Mouse (Mus musculus): ENCODE data around the gene Hoxd3. TPM values are rescaled to one million over a fixed set of nuclear protein-coding genes. Genes with fewer than 3 reads are reported as not detected.

The Hoxd3 gene
- polyA plus RNA-seq, 1 experiment from 2014 or later: not detected

- no peak overlapping the region for H3K4me3 ChIP-seq (replicated peaks; ENCODE audit: low read length)
- 3% methylated on average over 8 of the region's 8 CpGs for WGBS
- H3K9me3 ChIP-seq (ENCODE audit: control insufficient read depth, low read length): no peaks in the 10 kb centered on the region
- H3K4me2 ChIP-seq (ENCODE audit: low read length): no peak overlapping the region
- H3K9ac ChIP-seq (replicated peaks; ENCODE audit: low read depth, low read length): no peak overlapping the region
- H3K36me3 ChIP-seq (ENCODE audit: control insufficient read depth, insufficient read depth): no peaks in the 10 kb centered on the region
- H3K4me1 ChIP-seq (replicated peaks; ENCODE audit: control insufficient read depth, insufficient read depth, low read length): no peaks in the 10 kb centered on the region
- no peak for ATAC-seq
- no peak overlapping the region for H3K27ac ChIP-seq (ENCODE audit: low read length)
- peaks cover 93% of the 10 kb centered on the region for H3K27me3 ChIP-seq (replicated peaks; ENCODE audit: control insufficient read depth, insufficient read depth, low read length)
These were observed 11.2 kb downstream of the Hoxd3 start for GRCm38 (mm10) chr2:74722949-74723348.

GRCm38 (mm10) chr2:74724244-74725015, 12.7 kb downstream of the Hoxd3 start:
- Histone ChIP-seq H3K27ac (ENCODE audit: low read length) (no peak overlapping the region), H3K27me3 (replicated peaks; ENCODE audit: control insufficient read depth, insufficient read depth, low read length) (peaks cover 95% of the 10 kb centered on the region), H3K4me2 (ENCODE audit: low read length) (no peak overlapping the region), H3K9ac (replicated peaks; ENCODE audit: low read depth, low read length) (no peak overlapping the region), H3K36me3 (ENCODE audit: control insufficient read depth, insufficient read depth) (no peaks in the 10 kb centered on the region), H3K4me1 (replicated peaks; ENCODE audit: control insufficient read depth, insufficient read depth, low read length) (no peaks in the 10 kb centered on the region), H3K9me3 (ENCODE audit: control insufficient read depth, low read length) (no peaks in the 10 kb centered on the region), H3K4me3 (replicated peaks; ENCODE audit: low read length) (no peak overlapping the region)
- WGBS: 7% methylated on average over 7 of the region's 7 CpGs
- ATAC-seq: no peak

GRCm38 (mm10) chr2:74725171-74725570, 13.4 kb downstream of the Hoxd3 start:
- Histone ChIP-seq H3K4me2 (ENCODE audit: low read length) (no peak overlapping the region), H3K9me3 (ENCODE audit: control insufficient read depth, low read length) (no peaks in the 10 kb centered on the region), H3K36me3 (ENCODE audit: control insufficient read depth, insufficient read depth) (no peaks in the 10 kb centered on the region), H3K27me3 (replicated peaks; ENCODE audit: control insufficient read depth, insufficient read depth, low read length) (peaks cover 93% of the 10 kb centered on the region), H3K4me3 (replicated peaks; ENCODE audit: low read length) (no peak overlapping the region), H3K9ac (replicated peaks; ENCODE audit: low read depth, low read length) (no peak overlapping the region), H3K4me1 (replicated peaks; ENCODE audit: control insufficient read depth, insufficient read depth, low read length) (no peaks in the 10 kb centered on the region), H3K27ac (ENCODE audit: low read length) (no peak overlapping the region)
- under 1% methylated on average over 17 of the region's 17 CpGs for WGBS
- no peak for ATAC-seq

GRCm38 (mm10) chr2:74726551-74726950, 14.8 kb downstream of the Hoxd3 start, which contains the start of gene Gm28230:
Gene Gm28230, plus strand, starts transcription at chr2:74726728.
- H3K4me2 ChIP-seq (ENCODE audit: low read length): no peak within 1 kb of the TSS
- peaks cover 92% of the 10 kb centered on the region for H3K27me3 ChIP-seq (replicated peaks; ENCODE audit: control insufficient read depth, insufficient read depth, low read length)
- H3K4me1 ChIP-seq (replicated peaks; ENCODE audit: control insufficient read depth, insufficient read depth, low read length): no peaks in the 10 kb centered on the region
- H3K36me3 ChIP-seq (ENCODE audit: control insufficient read depth, insufficient read depth): no peaks in the 10 kb centered on the region
- no peak within 1 kb of the TSS for H3K4me3 ChIP-seq (replicated peaks; ENCODE audit: low read length)
- H3K9me3 ChIP-seq (ENCODE audit: control insufficient read depth, low read length): no peaks in the 10 kb centered on the region
- H3K27ac ChIP-seq (ENCODE audit: low read length): no peak within 1 kb of the TSS
- no peak within 1 kb of the TSS for H3K9ac ChIP-seq (replicated peaks; ENCODE audit: low read depth, low read length)
- ATAC-seq: no peak
- WGBS: 0% methylated on average over 5 of the region's 5 CpGs

- H3K9me3 ChIP-seq (ENCODE audit: control insufficient read depth, low read length): no peaks in the 10 kb centered on the region
- ATAC-seq: no peak
- H3K4me3 ChIP-seq (replicated peaks; ENCODE audit: low read length): no peak overlapping the region
- H3K27me3 ChIP-seq (replicated peaks; ENCODE audit: control insufficient read depth, insufficient read depth, low read length): peaks cover 92% of the 10 kb centered on the region
- no peak overlapping the region for H3K4me2 ChIP-seq (ENCODE audit: low read length)
- H3K4me1 ChIP-seq (replicated peaks; ENCODE audit: control insufficient read depth, insufficient read depth, low read length): no peaks in the 10 kb centered on the region
- WGBS: under 1% methylated on average over 43 of the region's 43 CpGs
- no peak overlapping the region for H3K27ac ChIP-seq (ENCODE audit: low read length)
- H3K36me3 ChIP-seq (ENCODE audit: control insufficient read depth, insufficient read depth): no peaks in the 10 kb centered on the region
- no peak overlapping the region for H3K9ac ChIP-seq (replicated peaks; ENCODE audit: low read depth, low read length)
These were observed 15.4 kb downstream of the Hoxd3 start for GRCm38 (mm10) chr2:74726973-74727639.

- Histone ChIP-seq H3K27me3 (replicated peaks; ENCODE audit: control insufficient read depth, insufficient read depth, low read length) (peaks cover 92% of the 10 kb centered on the region), H3K4me2 (ENCODE audit: low read length) (no peak overlapping the region), H3K4me3 (replicated peaks; ENCODE audit: low read length) (no peak overlapping the region), H3K36me3 (ENCODE audit: control insufficient read depth, insufficient read depth) (no peaks in the 10 kb centered on the region), H3K27ac (ENCODE audit: low read length) (no peak overlapping the region), H3K9ac (replicated peaks; ENCODE audit: low read depth, low read length) (no peak overlapping the region), H3K4me1 (replicated peaks; ENCODE audit: control insufficient read depth, insufficient read depth, low read length) (no peaks in the 10 kb centered on the region), H3K9me3 (ENCODE audit: control insufficient read depth, low read length) (no peaks in the 10 kb centered on the region)
- WGBS: 2% methylated on average over 25 of the region's 25 CpGs
- no peak for ATAC-seq
These were observed 16.0 kb downstream of the Hoxd3 start for GRCm38 (mm10) chr2:74727640-74728302.

- Histone ChIP-seq H3K4me2 (ENCODE audit: low read length) (no peak overlapping the region), H3K4me3 (replicated peaks; ENCODE audit: low read length) (no peak overlapping the region), H3K9me3 (ENCODE audit: control insufficient read depth, low read length) (no peaks in the 10 kb centered on the region), H3K27me3 (replicated peaks; ENCODE audit: control insufficient read depth, insufficient read depth, low read length) (peaks cover 89% of the 10 kb centered on the region), H3K4me1 (replicated peaks; ENCODE audit: control insufficient read depth, insufficient read depth, low read length) (no peaks in the 10 kb centered on the region), H3K9ac (replicated peaks; ENCODE audit: low read depth, low read length) (no peak overlapping the region), H3K27ac (ENCODE audit: low read length) (no peak overlapping the region), H3K36me3 (ENCODE audit: control insufficient read depth, insufficient read depth) (no peaks in the 10 kb centered on the region)
- WGBS: 3% methylated on average over 13 of the region's 13 CpGs
- ATAC-seq: no peak
These were observed 16.6 kb downstream of the Hoxd3 start for GRCm38 (mm10) chr2:74728303-74728680.

- Histone ChIP-seq H3K9me3 (ENCODE audit: control insufficient read depth, low read length) (no peaks in the 10 kb centered on the region), H3K27me3 (replicated peaks; ENCODE audit: control insufficient read depth, insufficient read depth, low read length) (peaks cover 84% of the 10 kb centered on the region), H3K27ac (ENCODE audit: low read length) (no peak overlapping the region), H3K9ac (replicated peaks; ENCODE audit: low read depth, low read length) (no peak overlapping the region), H3K4me2 (ENCODE audit: low read length) (no peak overlapping the region), H3K4me3 (replicated peaks; ENCODE audit: low read length) (no peak overlapping the region), H3K4me1 (replicated peaks; ENCODE audit: control insufficient read depth, insufficient read depth, low read length) (no peaks in the 10 kb centered on the region), H3K36me3 (ENCODE audit: control insufficient read depth, insufficient read depth) (no peaks in the 10 kb centered on the region)
- ATAC-seq: no peak
- 3% methylated on average over 8 of the region's 8 CpGs for WGBS
These were observed 18.6 kb downstream of the Hoxd3 start for GRCm38 (mm10) chr2:74730331-74730730.

GRCm38 (mm10) chr2:74731055-74731454, 19.3 kb downstream of the Hoxd3 start:
- H3K27ac ChIP-seq (ENCODE audit: low read length): no peak overlapping the region
- H3K9me3 ChIP-seq (ENCODE audit: control insufficient read depth, low read length): no peaks in the 10 kb centered on the region
- H3K4me1 ChIP-seq (replicated peaks; ENCODE audit: control insufficient read depth, insufficient read depth, low read length): peaks cover 2% of the 10 kb centered on the region; the same call in 1 of the 2 replicates
- no peak overlapping the region for H3K9ac ChIP-seq (replicated peaks; ENCODE audit: low read depth, low read length)
- peaks cover 85% of the 10 kb centered on the region for H3K27me3 ChIP-seq (replicated peaks; ENCODE audit: control insufficient read depth, insufficient read depth, low read length)
- no peak overlapping the region for H3K4me2 ChIP-seq (ENCODE audit: low read length)
- H3K4me3 ChIP-seq (replicated peaks; ENCODE audit: low read length): no peak overlapping the region
- no peaks in the 10 kb centered on the region for H3K36me3 ChIP-seq (ENCODE audit: control insufficient read depth, insufficient read depth)
- ATAC-seq: no peak

Data from forebrain, embryonic 16.5 days (tissue).